Mouse (Mus musculus): ENCODE results near the gene Mdc1. TPM values are rescaled to one million over a fixed set of nuclear protein-coding genes. Genes with fewer than 3 reads are reported as not detected.

Mdc1 gene
- polyA plus RNA-seq (2012; rRNA removed) = 25.3 and 25.5 TPM in 2 replicates

DNA sequence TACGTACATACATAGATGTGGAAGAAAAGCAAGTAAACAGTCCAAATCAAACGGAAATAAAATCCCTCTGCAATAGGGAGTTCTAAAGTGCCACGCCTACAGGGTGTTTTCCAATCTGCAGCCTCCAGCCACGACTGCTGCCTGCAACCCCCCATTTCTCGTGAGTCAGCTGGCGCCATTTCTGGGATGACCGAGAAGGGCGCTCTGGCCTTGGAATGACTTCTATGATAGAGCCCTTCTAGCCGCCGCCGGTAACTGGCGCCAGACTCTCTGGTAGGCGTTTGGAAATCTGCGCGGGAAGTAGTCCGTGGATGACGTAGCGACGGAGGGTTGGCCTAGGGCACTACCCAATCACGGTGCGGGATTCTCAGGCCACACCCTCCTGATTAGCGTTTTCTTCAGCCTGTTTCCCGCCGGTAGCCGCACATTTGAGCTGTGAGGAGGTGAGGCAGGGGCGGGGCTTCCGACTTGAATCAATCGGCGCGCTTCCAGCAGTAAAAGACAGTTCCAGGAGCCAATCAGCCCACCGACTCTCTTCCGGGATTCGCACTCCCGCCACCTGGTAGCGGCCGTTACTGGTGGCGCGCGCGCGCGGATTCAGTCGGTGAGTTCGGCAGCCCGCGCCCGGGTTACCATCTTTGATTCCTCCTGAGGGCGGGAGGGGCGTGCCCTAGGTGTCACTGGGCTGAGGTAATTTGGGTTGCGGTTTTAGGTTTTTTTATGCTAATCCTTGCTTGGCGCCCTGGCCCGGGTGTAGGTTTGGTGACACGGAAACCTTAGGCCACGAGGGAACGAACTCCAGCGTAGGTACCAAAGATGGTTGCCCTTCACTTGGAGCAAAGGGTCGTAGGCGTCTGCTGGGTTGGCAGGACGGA, at the start of gene Mdc1:
Mdc1 (plus strand) TSS at position 440 of the 875 bp plus-strand sequence.

GRCm38 (mm10) chr17:35821439-35822430, 19.6 kb upstream of the Mdc1 start, which contains the start of gene Ier3:
TSS of gene Ier3 (plus strand) at chr17:35821684.

GRCm38 (mm10) chr17:35822964-35823937, 18.1 kb upstream of the Mdc1 start, which contains the start of gene Flot1:
TSS of gene Flot1 (plus strand) at chr17:35823230.

GRCm38 (mm10) chr17:35838122-35838544, 3.2 kb upstream of the Mdc1 start, which contains the start of gene Tubb5:
TSS of gene Tubb5 (minus strand) at chr17:35838306.

DNA sequence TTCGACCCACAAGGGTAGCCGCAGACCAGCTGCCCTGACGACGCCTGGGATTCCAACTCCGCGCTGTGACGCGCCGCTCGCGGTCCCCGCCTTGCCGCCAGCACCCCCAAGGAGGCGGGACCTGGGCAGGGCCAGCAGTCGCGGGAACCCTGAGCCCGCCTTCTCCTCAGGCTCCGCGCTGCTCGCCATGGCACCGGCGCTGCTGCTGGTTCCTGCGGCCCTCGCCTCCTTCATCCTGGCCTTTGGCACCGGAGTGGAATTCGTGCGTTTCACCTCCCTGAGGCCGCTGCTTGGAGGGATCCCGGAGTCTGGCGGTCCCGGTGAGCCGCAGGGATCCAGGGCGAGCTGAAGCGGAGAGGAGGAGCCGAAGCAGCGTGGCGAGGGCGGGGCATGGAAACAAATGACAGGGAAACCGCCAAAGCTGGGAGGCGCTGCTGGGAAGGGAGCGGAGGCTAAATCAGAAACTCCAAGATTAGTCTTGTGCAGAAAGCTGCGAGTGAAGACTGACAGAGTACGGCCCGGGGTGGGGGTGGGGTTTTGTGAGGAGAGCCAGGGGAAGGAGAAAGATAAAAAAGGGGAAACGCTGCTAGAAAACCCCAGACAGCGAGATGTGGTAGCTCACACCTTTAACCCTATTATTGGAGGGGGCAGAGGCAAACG, 20.0 kb downstream of the Mdc1 start, which contains the start of gene Nrm:
Nrm (plus strand) TSS at position 121 of the 660 bp plus-strand sequence.

DNA sequence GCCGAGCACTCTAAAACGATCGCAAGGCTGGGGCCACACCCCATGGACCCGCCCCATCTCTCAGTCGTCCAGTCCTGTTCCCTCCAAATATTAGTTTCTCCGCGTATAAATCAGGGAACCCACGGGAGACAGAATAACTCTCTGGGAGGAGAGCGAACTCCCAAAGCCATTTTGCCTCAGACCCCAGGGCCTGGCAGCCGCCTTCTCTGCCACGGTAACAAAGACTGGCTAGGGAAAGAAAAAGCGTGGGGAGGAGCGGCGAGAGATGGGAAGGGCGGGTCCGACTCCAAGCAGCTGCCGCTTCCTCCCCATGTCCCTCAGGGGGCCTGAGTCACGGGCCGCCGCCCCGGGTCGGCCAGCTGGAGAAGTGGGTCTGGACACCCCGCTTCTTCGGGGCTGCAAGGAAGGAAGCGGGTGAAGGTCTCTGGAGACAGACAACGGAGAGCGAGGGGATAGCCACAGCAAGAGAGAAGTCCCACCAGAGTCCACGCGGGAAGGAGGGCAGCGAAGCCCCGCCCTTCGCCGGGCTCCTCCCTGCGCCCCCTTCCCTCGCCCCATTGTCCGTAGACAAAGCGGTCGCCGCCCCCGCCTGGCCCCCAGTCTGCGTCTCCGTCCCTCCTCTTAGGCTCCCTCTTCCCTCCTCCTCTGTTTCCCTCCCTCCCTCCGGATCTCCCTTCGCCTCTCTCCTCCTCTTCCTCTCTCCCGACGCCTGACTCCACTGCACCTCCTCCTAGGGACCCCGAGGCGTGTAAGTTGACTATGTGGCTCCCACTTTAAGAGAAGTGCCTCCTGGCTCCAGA, 24.4 kb downstream of the Mdc1 start, which contains the start of gene Ppp1r18:
Ppp1r18 (plus strand) TSS at position 113 of the 800 bp plus-strand sequence.

GRCm38 (mm10) chr17:35879245-35880057, 38.1 kb downstream of the Mdc1 start, which contains the start of gene Dhx16:
TSS of gene Dhx16 (plus strand) at chr17:35879819.

DNA sequence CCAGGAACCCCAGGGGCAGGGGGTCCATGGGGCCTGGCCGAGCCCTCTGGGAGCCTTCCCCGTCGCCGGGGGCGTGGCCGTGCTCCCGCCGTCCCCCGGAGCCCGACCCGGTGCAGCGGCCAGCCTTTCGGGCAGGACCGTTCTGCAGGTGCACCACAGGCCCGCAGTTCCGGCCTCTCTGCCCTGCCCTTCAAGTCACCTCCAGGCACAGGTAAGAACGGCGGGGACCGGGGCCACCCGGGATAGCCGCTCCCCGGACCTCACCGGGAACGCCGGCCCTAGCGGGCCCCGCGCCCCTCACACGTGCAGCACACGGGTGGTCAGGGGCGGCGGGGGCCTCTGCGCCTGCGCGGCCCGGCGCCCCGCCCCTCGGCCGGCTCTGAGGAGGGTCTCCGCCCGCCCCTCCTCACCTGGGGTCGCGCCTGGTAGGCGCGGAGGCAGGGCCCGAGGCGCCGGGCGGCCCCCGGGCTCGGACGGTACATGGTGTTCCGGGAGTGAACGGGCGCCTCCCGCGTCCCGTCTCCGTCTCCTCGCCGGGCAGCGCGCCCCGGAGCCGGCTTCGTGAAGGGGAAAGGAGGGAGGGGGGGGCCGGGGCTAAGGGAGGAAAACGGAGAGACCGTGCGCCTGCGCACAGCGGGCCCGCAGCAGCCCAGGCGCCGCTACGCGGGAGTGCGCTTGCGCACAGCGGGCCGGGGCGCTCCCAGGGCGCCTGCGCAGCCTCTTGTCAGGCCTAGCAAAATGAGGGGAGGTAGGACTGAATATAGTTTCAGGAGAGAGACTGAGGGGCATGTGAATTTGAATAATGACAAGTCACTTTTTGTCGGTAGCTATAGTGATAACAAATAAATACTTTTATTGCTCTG, 55.7 kb downstream of the Mdc1 start, which contains the start of gene 2310061I04Rik:
2310061I04Rik (minus strand) TSS at position 651 of the 863 bp plus-strand sequence.

Other genes starting within 250 kb of the Mdc1 start
- gene Sfta2, start 240.0 kb upstream of the Mdc1 start, polyA plus RNA-seq (2012; rRNA removed) = 0.33 and 0.34 TPM in 2 replicates
- gene Gm9573, start 214.9 kb upstream of the Mdc1 start, polyA plus RNA-seq (2012; rRNA removed) = not detected in 2 replicates
- 0.06 and 0.15 TPM in 2 replicates for gene Mucl3, start 197.8 kb upstream of the Mdc1 start, polyA plus RNA-seq (2012; rRNA removed)
- gene Vars2, start 173.9 kb upstream of the Mdc1 start, polyA plus RNA-seq (2012; rRNA removed) = 35.4 and 37.4 TPM in 2 replicates
- gene Gtf2h4, start 167.8 kb upstream of the Mdc1 start, polyA plus RNA-seq (2012; rRNA removed) = 31.1 and 34.8 TPM in 2 replicates
- gene Ddr1, start 136.9 kb upstream of the Mdc1 start, polyA plus RNA-seq (2012; rRNA removed) = 94.3 and 115 TPM in 2 replicates
- 7.2 and 9.6 TPM in 2 replicates for gene Ier3, start 19.8 kb upstream of the Mdc1 start, polyA plus RNA-seq (2012; rRNA removed)
- 93.0 and 103 TPM in 2 replicates for gene Flot1, start 18.3 kb upstream of the Mdc1 start, polyA plus RNA-seq (2012; rRNA removed)
- gene Tubb5, start 3.2 kb upstream of the Mdc1 start, polyA plus RNA-seq (2012; rRNA removed) = 2,634 and 2,916 TPM in 2 replicates
- gene Nrm, start 19.8 kb downstream of the Mdc1 start, polyA plus RNA-seq (2012; rRNA removed) = 30.7 and 36.6 TPM in 2 replicates
- 50.0 and 51.7 TPM in 2 replicates for gene Ppp1r18, start 24.1 kb downstream of the Mdc1 start, polyA plus RNA-seq (2012; rRNA removed)
- 62.9 and 66.5 TPM in 2 replicates for gene Dhx16, start 38.3 kb downstream of the Mdc1 start, polyA plus RNA-seq (2012; rRNA removed)
- 76.7 and 87.7 TPM in 2 replicates for gene 2310061I04Rik, start 55.9 kb downstream of the Mdc1 start, polyA plus RNA-seq (2012; rRNA removed)
- gene Atat1, start 68.6 kb downstream of the Mdc1 start, polyA plus RNA-seq (2012; rRNA removed) = 501 and 522 TPM in 2 replicates
- gene Mrps18b, start 74.9 kb downstream of the Mdc1 start, polyA plus RNA-seq (2012; rRNA removed) = 47.1 and 48.5 TPM in 2 replicates
- 51.1 and 51.8 TPM in 2 replicates for gene Ppp1r10, start 74.9 kb downstream of the Mdc1 start, polyA plus RNA-seq (2012; rRNA removed)
- gene Abcf1, start 128.2 kb downstream of the Mdc1 start, polyA plus RNA-seq (2012; rRNA removed) = 102 and 109 TPM in 2 replicates
- gene Gnl1, start 138.3 kb downstream of the Mdc1 start, polyA plus RNA-seq (2012; rRNA removed) = 37.6 and 47.2 TPM in 2 replicates
- 58.4 and 64.9 TPM in 2 replicates for gene Prr3, start 138.7 kb downstream of the Mdc1 start, polyA plus RNA-seq (2012; rRNA removed)
- gene H2-T24, start 179.0 kb downstream of the Mdc1 start, polyA plus RNA-seq (2012; rRNA removed) = 0.39 and 0.44 TPM in 2 replicates
- gene H2-T23, start 191.3 kb downstream of the Mdc1 start, polyA plus RNA-seq (2012; rRNA removed) = 8.6 and 10.6 TPM in 2 replicates
- gene H2-T22, start 201.2 kb downstream of the Mdc1 start, polyA plus RNA-seq (2012; rRNA removed) = 8.4 and 13.7 TPM in 2 replicates
- gene Gm6034, start 201.4 kb downstream of the Mdc1 start, polyA plus RNA-seq (2012; rRNA removed) = not detected in 2 replicates
- 0.05 TPM in 1 of 2 replicates, not detected in the other for gene Gm11127, start 216.9 kb downstream of the Mdc1 start, polyA plus RNA-seq (2012; rRNA removed)

All from central nervous system, embryonic 14 days (tissue).